Mouse (Mus musculus) stomach, postnatal 0 days (tissue): ENCODE measurements around the gene Ssbp2. TPM values are rescaled to one million over a fixed set of nuclear protein-coding genes. Genes with fewer than 3 reads are reported as not detected.

Experiments
- ATAC-seq: fragments of 200-750 bp; cut with Nextera tagmentation; 2 replicates; pipeline ENCODE4 v1.8.0; 2017; ENCODE audit not compliant: low FRiP score, low TSS enrichment
- DNase-seq: peaks from one replicate; pipeline ENCODE4 v3.0.0-alpha.2; 2016; ENCODE audit warnings: low spot score
- H3K27ac ChIP-seq: fragments of 300-500 bp; sonication (generic); replicated peaks from 2 replicates; pipeline ENCODE4 v1.5.1; 2014; ENCODE audit warnings: mild to moderate bottlenecking, control low read depth
- H3K27me3 ChIP-seq: fragments of 300-500 bp; sonication (generic); 2 replicates; pipeline ENCODE4 v1.6.1; 2014; ENCODE audit warnings: low read length; ENCODE audit not compliant: control insufficient read depth, insufficient read depth
- H3K36me3 ChIP-seq: fragments of 300-500 bp; sonication (generic); 2 replicates; pipeline ENCODE4 v1.6.1; 2014; ENCODE audit warnings: low read length, mixed read lengths; ENCODE audit not compliant: control insufficient read depth, insufficient read depth
- H3K4me1 ChIP-seq: fragments of 300-500 bp; sonication (generic); replicated peaks from 2 replicates; pipeline ENCODE4 v1.6.1; 2014; ENCODE audit warnings: antibody characterized with exemption; ENCODE audit not compliant: control insufficient read depth, insufficient read depth
- H3K4me2 ChIP-seq: fragments of 300-500 bp; sonication (generic); replicated peaks from 2 replicates; pipeline ENCODE4 v1.6.1; 2014; ENCODE audit warnings: low read depth, mild to moderate bottlenecking, control low read depth, moderate library complexity
- H3K4me3 ChIP-seq: fragments of 300-500 bp; sonication (generic); 2 replicates; pipeline ENCODE4 v1.5.1; 2014; ENCODE audit warnings: low read depth, low read length, control low read depth
- H3K9ac ChIP-seq: fragments of 300-500 bp; sonication (generic); 2 replicates; pipeline ENCODE4 v1.6.1; 2014; ENCODE audit warnings: mild to moderate bottlenecking, low read length, control low read depth, mixed read lengths
- H3K9me3 ChIP-seq: fragments of 300-500 bp; sonication (generic); 2 replicates; pipeline ENCODE4 v1.6.1; 2016; ENCODE audit warnings: low read length; ENCODE audit not compliant: control insufficient read depth
- CTCF ChIP-seq: IDR thresholded peaks from 2 replicates; pipeline ENCODE4 v1.5.1; 2016; ENCODE audit warnings: antibody characterized with exemption, low read depth, mild to moderate bottlenecking, moderate library complexity
- EP300 ChIP-seq: optimal IDR thresholded peaks from 2 replicates; pipeline ENCODE3; 2016; ENCODE audit warnings: antibody characterized with exemption
- WGBS: fragments of 180-500 bp; shearing (Covaris S2); extraction: QIAGEN DNeasy Blood & Tissue Kit; methylation state at CpG from one replicate; pipeline ENCODE4 v1.1.7; 2014; 5-methylcytosine and 5-hydroxymethylcytosine counted together
- polyA plus RNA-seq: library from polyadenylated mRNA; unstranded; fragments of >200 nt; fragmentation: Nextera tagmentation; extraction: Ambion mirVana; gene quantifications from 2 replicates; pipeline ENCODE4 v1.2.1, GENCODE M21; 2015

The Ssbp2 gene
- polyA plus RNA-seq, 1 experiment from 2014 or later = 59.2 TPM

- no peak for DNase-seq
- Histone ChIP-seq H3K9ac (no peak overlapping the region), H3K9me3 (no peaks in the 10 kb centered on the region), H3K27ac (no peak overlapping the region), H3K36me3 (no peaks in the 10 kb centered on the region), H3K4me3 (no peak overlapping the region), H3K27me3 (no peaks in the 10 kb centered on the region), H3K4me2 (no peak overlapping the region), H3K4me1 (no peaks in the 10 kb centered on the region)
- no peak for ATAC-seq
- 93% methylated on average over 1 of the region's 1 CpGs for WGBS
- TF ChIP-seq CTCF (no peak), EP300 (no peak)
Observed at GRCm38 (mm10) chr13:91476596-91477100, 16.6 kb downstream of the Ssbp2 start.

- DNase-seq = peak; percentile 48
- Histone ChIP-seq H3K4me2 (peak overlapping the region; percentile 26), H3K36me3 (no peaks in the 10 kb centered on the region), H3K27me3 (no peaks in the 10 kb centered on the region), H3K9ac (no peak overlapping the region), H3K4me3 (no peak overlapping the region), H3K4me1 (no peaks in the 10 kb centered on the region), H3K9me3 (no peaks in the 10 kb centered on the region), H3K27ac (0 out of 2 replicates have a peak overlapping the region, but pooled peaks have one; percentile 35)
- no peak for TF ChIP-seq EP300
- no peak for TF ChIP-seq CTCF
- ATAC-seq = peak; percentile 61; the same call in 1 of the 2 replicates
- WGBS = 11% methylated on average over 3 of the region's 4 CpGs
Observed at GRCm38 (mm10) chr13:91478011-91478410, 17.9 kb downstream of the Ssbp2 start.

DNA sequence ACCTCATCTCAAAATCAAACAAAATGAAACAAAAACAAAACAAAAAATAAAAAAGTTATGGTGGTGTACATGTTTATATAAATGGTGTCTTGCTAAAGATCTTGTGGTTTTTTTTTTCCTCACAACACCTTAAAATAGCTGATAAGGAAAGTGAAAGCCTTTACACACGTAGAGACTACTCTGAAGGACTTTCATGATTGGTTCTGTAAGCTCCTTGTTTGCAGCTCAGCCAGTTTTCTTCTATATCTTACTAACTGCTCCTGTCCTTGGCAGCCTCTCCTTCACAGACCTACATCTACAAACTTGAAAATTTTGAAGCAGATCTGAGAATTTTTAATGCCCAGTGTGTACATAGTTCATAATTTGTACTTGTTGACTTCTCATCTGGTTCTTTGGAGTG, 24.2 kb downstream of the Ssbp2 start:
- Histone ChIP-seq H3K9ac (no peak overlapping the region), H3K4me3 (no peak overlapping the region), H3K4me2 (no peak overlapping the region), H3K4me1 (no peaks in the 10 kb centered on the region), H3K27ac (no peak overlapping the region), H3K9me3 (no peaks in the 10 kb centered on the region), H3K27me3 (no peaks in the 10 kb centered on the region), H3K36me3 (no peaks in the 10 kb centered on the region)
- TF ChIP-seq EP300 (no peak), CTCF (no peak)
- ATAC-seq = no peak
- no peak for DNase-seq
- WGBS = 41% methylated on average over 1 of the region's 1 CpGs

DNA sequence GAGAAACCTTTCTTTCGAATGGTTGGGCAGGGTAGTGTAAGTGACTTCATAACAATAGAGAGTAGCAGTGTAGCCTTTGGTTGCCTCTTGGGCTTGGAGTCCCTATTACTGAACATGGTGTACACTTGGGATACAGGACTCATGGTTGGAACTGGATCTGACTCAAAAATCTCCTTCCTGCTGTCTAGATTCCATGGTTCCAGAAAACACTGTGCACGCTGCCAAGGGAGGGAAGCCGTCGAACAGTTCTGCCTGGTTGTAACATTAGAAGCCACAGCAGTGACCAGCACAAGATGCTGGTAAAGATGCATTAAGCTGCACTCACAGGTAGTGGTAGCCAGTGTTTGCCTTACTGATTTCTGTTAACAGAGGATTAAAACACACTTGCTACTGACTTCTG, 32.0 kb downstream of the Ssbp2 start:
- TF ChIP-seq CTCF (no peak), EP300 (no peak)
- WGBS = 72% methylated on average over 4 of the region's 4 CpGs
- ATAC-seq = no peak
- no peaks in the 10 kb centered on the region for H3K27me3 ChIP-seq
- no peak overlapping the region for H3K4me2 ChIP-seq
- no peak overlapping the region for H3K9ac ChIP-seq
- H3K36me3 ChIP-seq = no peaks in the 10 kb centered on the region
- no peaks in the 10 kb centered on the region for H3K9me3 ChIP-seq
- no peak overlapping the region for H3K4me3 ChIP-seq
- 0 out of 2 replicates have a peak, but pooled peaks cover 2% of the 10 kb centered on the region for H3K4me1 ChIP-seq
- no peak for DNase-seq
- no peak overlapping the region for H3K27ac ChIP-seq

- DNase-seq = no peak
- Histone ChIP-seq H3K9me3 (no peaks in the 10 kb centered on the region), H3K4me3 (no peak overlapping the region), H3K4me2 (no peak overlapping the region), H3K27ac (no peak overlapping the region), H3K27me3 (no peaks in the 10 kb centered on the region), H3K4me1 (no peaks in the 10 kb centered on the region), H3K9ac (no peak overlapping the region), H3K36me3 (no peaks in the 10 kb centered on the region)
- WGBS = 50% methylated on average over 3 of the region's 3 CpGs
- ATAC-seq = no peak
- TF ChIP-seq EP300 = no peak
- no peak for TF ChIP-seq CTCF
Observed at GRCm38 (mm10) chr13:91497055-91497454, 37.0 kb downstream of the Ssbp2 start.

DNA sequence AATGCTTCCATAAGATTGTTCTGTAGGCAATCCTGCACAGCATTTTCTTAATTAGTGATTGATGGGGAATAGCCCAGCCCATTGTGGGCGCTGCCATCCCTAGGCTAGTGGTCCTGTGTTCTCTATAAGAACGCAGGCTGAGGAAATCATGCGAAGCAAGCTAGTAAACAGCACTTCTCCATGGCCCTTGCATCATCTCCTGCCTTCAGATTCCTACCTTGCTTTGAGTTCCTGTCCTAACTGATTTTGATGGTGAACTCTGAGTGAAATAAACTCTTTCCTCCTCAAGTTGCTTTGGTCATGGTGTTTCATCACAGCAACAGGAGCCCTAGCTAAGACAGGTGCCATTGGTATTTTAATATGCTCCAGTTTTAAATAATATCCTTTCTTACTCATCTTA, 41.7 kb downstream of the Ssbp2 start:
- Histone ChIP-seq H3K27me3 (no peaks in the 10 kb centered on the region), H3K4me2 (no peak overlapping the region), H3K9me3 (no peaks in the 10 kb centered on the region), H3K27ac (no peak overlapping the region), H3K4me3 (no peak overlapping the region), H3K9ac (no peak overlapping the region), H3K36me3 (no peaks in the 10 kb centered on the region), H3K4me1 (no peaks in the 10 kb centered on the region)
- TF ChIP-seq EP300 (no peak), CTCF (no peak)
- WGBS = 93% methylated on average over 3 of the region's 3 CpGs
- ATAC-seq (no peak), DNase-seq (no peak)
